Mouse (Mus musculus): Measurements from ENCODE around the gene Noct.

GRCm38 (mm10) chr3:51222834-51223460, 1.3 kb upstream of the Noct start:
- TF ChIP-seq CHD2 (IDR thresholded peaks at IDR 0.05; ENCODE audit: low read depth, low read length): no peak
- no peak for TF ChIP-seq MAFK (IDR thresholded peaks at IDR 0.05; ENCODE audit: insufficient read depth, low read depth, low read length)
- TF ChIP-seq ZC3H11A (IDR thresholded peaks at IDR 0.05; ENCODE audit: borderline replicate concordance, low read depth, low read length): no peak
- TF ChIP-seq HCFC1 (IDR thresholded peaks at IDR 0.05; ENCODE audit: borderline replicate concordance, insufficient read depth, low read length): no peak
